Comparison of ENCODE assay signal across 17 mouse cellular contexts in the genomic region with DNA sequence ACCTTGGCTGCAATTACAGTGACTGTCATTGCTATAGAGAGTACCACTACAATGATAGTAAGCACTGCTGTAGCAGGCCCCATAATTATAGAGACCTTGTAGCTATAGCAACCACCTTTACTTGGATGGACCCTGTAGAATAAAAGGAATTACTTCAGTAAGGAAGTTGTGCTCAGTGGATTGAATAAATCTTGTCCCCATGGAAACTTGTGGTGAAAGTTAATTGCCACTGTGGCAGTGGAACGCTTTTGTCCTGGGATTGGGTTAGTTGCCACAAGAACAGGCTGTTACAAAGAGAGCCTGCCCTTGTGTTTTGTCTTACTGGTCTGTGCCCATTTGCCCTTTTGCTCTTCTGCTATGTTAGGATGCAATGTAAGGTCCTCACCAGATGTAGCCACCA. TPM values are rescaled to one million over a fixed set of nuclear protein-coding genes. Genes with fewer than 3 reads are reported as not detected.
DNase-seq lines count a peak whose midpoint lies in the region; ATAC-seq lines count a peak whose summit lies in the region.
"Had no signal": no experiment of that assay in that cellular context is flagged by ENCODE, and none has a peak within 500 bp of the region (broad histone marks: within the 10 kb centered on the region; RNA-seq: fewer than 3 reads in every experiment).

No protein-coding gene starts in this region.

- H3K27ac ChIP-seq in forebrain, embryonic 12.5 days = no peak overlapping the region
- H3K27ac ChIP-seq in hindbrain, embryonic 13.5 days = no peak overlapping the region
- H3K27ac ChIP-seq in midbrain, embryonic 15.5 days = no peak overlapping the region
- no peak overlapping the region for H3K27ac ChIP-seq in kidney, embryonic 16.5 days (ENCODE audit: low read length)
- no peak overlapping the region for H3K27ac ChIP-seq in embryonic facial prominence, embryonic 10.5 days (replicated peaks)
- H3K27ac ChIP-seq: gastrocnemius, adult 2 months; kidney, embryonic 15.5 days had no signal

- peak; percentile 34 for DNase-seq in embryo, embryonic 10.5 days (ENCODE audit: low spot score)
- no peak for DNase-seq in layer of hippocampus, postnatal 14 days (ENCODE audit: low spot score in 2 of 2)
- DNase-seq in embryonic facial prominence, embryonic 10.5 days (ENCODE audit: low spot score) = no peak
- DNase-seq: cerebellum, adult 9-10 months; gastrocnemius, adult 2 months; liver; lung, adult 18-20 months; lung, postnatal 4 days; right cerebral cortex, postnatal 4 days; thymus, adult 2 months had no signal

- peak; percentile 91; the same call in 1 of the 2 replicates for ATAC-seq in forebrain, embryonic 12.5 days (ENCODE audit: low FRiP score)
- ATAC-seq in hindbrain, embryonic 13.5 days (ENCODE audit: low FRiP score) = peak; percentile 59; the same call in 1 of the 2 replicates
- peak; percentile 20; the same call in 1 of the 2 replicates for ATAC-seq in midbrain, embryonic 15.5 days (replicated peaks)
- no peak for ATAC-seq in kidney, embryonic 16.5 days (ENCODE audit: low FRiP score, low TSS enrichment)
- no peak for ATAC-seq in megakaryocyte, adult 5-6 weeks (ENCODE audit: poor library complexity, severe bottlenecking)

- H3K4me2 ChIP-seq in forebrain, embryonic 12.5 days = no peak overlapping the region
- H3K4me2 ChIP-seq in hindbrain, embryonic 13.5 days = no peak overlapping the region
- H3K4me2 ChIP-seq in midbrain, embryonic 15.5 days = no peak overlapping the region
- H3K4me2 ChIP-seq in kidney, embryonic 16.5 days (replicated peaks; ENCODE audit: low read depth, low read length) = no peak overlapping the region
- H3K4me2 ChIP-seq: kidney, embryonic 15.5 days had no signal

- H3K9ac ChIP-seq in forebrain, embryonic 12.5 days = no peak overlapping the region
- H3K9ac ChIP-seq in hindbrain, embryonic 13.5 days = no peak overlapping the region
- no peak overlapping the region for H3K9ac ChIP-seq in midbrain, embryonic 15.5 days
- H3K9ac ChIP-seq in kidney, embryonic 16.5 days (replicated peaks; ENCODE audit: low read length) = no peak overlapping the region
- H3K9ac ChIP-seq: kidney, embryonic 15.5 days had no signal

- WGBS in forebrain, embryonic 12.5 days = 40% methylated on average over 1 of the region's 1 CpGs
- 25% methylated on average over 1 of the region's 1 CpGs for WGBS in hindbrain, embryonic 13.5 days
- WGBS in midbrain, embryonic 15.5 days = 29% methylated on average over 1 of the region's 1 CpGs
- WGBS in kidney, embryonic 16.5 days = 100% methylated on average over 1 of the region's 1 CpGs
- 61% methylated on average over 1 of the region's 1 CpGs for WGBS in embryonic facial prominence, embryonic 10.5 days

- no peaks in the 10 kb centered on the region for H3K36me3 ChIP-seq in forebrain, embryonic 12.5 days (replicated peaks)
- 0 out of 2 replicates have a peak, but pooled peaks cover 4% of the 10 kb centered on the region for H3K36me3 ChIP-seq in hindbrain, embryonic 13.5 days
- H3K36me3 ChIP-seq in midbrain, embryonic 15.5 days (replicated peaks) = no peaks in the 10 kb centered on the region
- no peaks in the 10 kb centered on the region for H3K36me3 ChIP-seq in kidney, embryonic 16.5 days (ENCODE audit: insufficient read depth, low read length)
- no peaks in the 10 kb centered on the region; the same call in 1 of the 2 replicates for H3K36me3 ChIP-seq in embryonic facial prominence, embryonic 10.5 days (replicated peaks)
- H3K36me3 ChIP-seq: kidney, embryonic 15.5 days had no signal

- H3K9me3 ChIP-seq in forebrain, embryonic 12.5 days = no peaks in the 10 kb centered on the region
- no peaks in the 10 kb centered on the region for H3K9me3 ChIP-seq in hindbrain, embryonic 13.5 days
- H3K9me3 ChIP-seq in midbrain, embryonic 15.5 days = no peaks in the 10 kb centered on the region
- no peaks in the 10 kb centered on the region for H3K9me3 ChIP-seq in kidney, embryonic 16.5 days (ENCODE audit: low read length)
- H3K9me3 ChIP-seq in embryonic facial prominence, embryonic 10.5 days = no peaks in the 10 kb centered on the region
- H3K9me3 ChIP-seq: G1E; kidney, embryonic 15.5 days had no signal

- H3K4me3 ChIP-seq in forebrain, embryonic 12.5 days (replicated peaks) = no peak overlapping the region
- H3K4me3 ChIP-seq in hindbrain, embryonic 13.5 days = no peak overlapping the region
- no peak overlapping the region for H3K4me3 ChIP-seq in midbrain, embryonic 15.5 days
- H3K4me3 ChIP-seq in kidney, embryonic 16.5 days (ENCODE audit: low read length) = no peak overlapping the region
- no peak overlapping the region for H3K4me3 ChIP-seq in embryonic facial prominence, embryonic 10.5 days
- H3K4me3 ChIP-seq: gastrocnemius, adult 2 months; kidney, embryonic 15.5 days had no signal

- H3K27me3 ChIP-seq in forebrain, embryonic 12.5 days = no peaks in the 10 kb centered on the region
- H3K27me3 ChIP-seq in hindbrain, embryonic 13.5 days = 0 out of 2 replicates have a peak, but pooled peaks cover 3% of the 10 kb centered on the region
- H3K27me3 ChIP-seq in midbrain, embryonic 15.5 days (replicated peaks) = no peaks in the 10 kb centered on the region
- H3K27me3 ChIP-seq in kidney, embryonic 16.5 days (ENCODE audit: insufficient read depth, low read length) = peaks cover 2% of the 10 kb centered on the region; the same call in 1 of the 2 replicates
- H3K27me3 ChIP-seq in embryonic facial prominence, embryonic 10.5 days (replicated peaks; ENCODE audit: low read depth, poor library complexity, severe bottlenecking) = peaks cover 13% of the 10 kb centered on the region; the same call in 1 of the 2 replicates
- H3K27me3 ChIP-seq: kidney, embryonic 15.5 days had no signal

- peaks cover 8% of the 10 kb centered on the region; the same call in 1 of the 2 replicates for H3K4me1 ChIP-seq in forebrain, embryonic 12.5 days
- peaks cover 3% of the 10 kb centered on the region; the same call in 1 of the 2 replicates for H3K4me1 ChIP-seq in hindbrain, embryonic 13.5 days (replicated peaks)
- H3K4me1 ChIP-seq in midbrain, embryonic 15.5 days = no peaks in the 10 kb centered on the region
- H3K4me1 ChIP-seq in kidney, embryonic 16.5 days (ENCODE audit: insufficient read depth, low read length) = no peaks in the 10 kb centered on the region
- no peaks in the 10 kb centered on the region for H3K4me1 ChIP-seq in embryonic facial prominence, embryonic 10.5 days
- H3K4me1 ChIP-seq: kidney, embryonic 15.5 days had no signal

RNA-seq across cellular contexts. Expression of gene Cd99l2, which starts 58.2 kb away (rescaled TPM):
- 38.1 and 40.7 TPM in 2 replicates for polyA plus RNA-seq in forebrain, embryonic 12.5 days (2016; fragmentation: Nextera tagmentation; extraction: Ambion mirVana)
- polyA plus RNA-seq in hindbrain, embryonic 13.5 days (2015; fragmentation: Nextera tagmentation; extraction: Ambion mirVana) = 64.1 and 67.0 TPM in 2 replicates
- 81.2 and 84.4 TPM in 2 replicates for polyA plus RNA-seq in midbrain, embryonic 15.5 days (2015; fragmentation: Nextera tagmentation; extraction: Ambion mirVana)
- 35.9 and 36.1 TPM in 2 replicates for polyA plus RNA-seq in kidney, embryonic 16.5 days (2015; fragmentation: Nextera tagmentation; extraction: Ambion mirVana)
- 10 to 100 TPM; 55.2 to 56.2 TPM for total RNA-seq in layer of hippocampus, postnatal 14 days (2021)
- 18.9 and 19.3 TPM in 2 replicates for polyA plus RNA-seq in embryonic facial prominence, embryonic 10.5 days (2016; fragmentation: Nextera tagmentation; extraction: Ambion mirVana)
- 5.1 TPM in 2 replicates for total RNA-seq in megakaryocyte, adult 5-6 weeks (2015)
- total RNA-seq in megakaryocyte, adult 5-6 weeks (2017) = 9.9 and 11.6 TPM in 2 replicates

Comparison
In these comparisons a context has a peak if more than half of its experiments do, and no peak if none do; other contexts are left out.
1. ATAC-seq: peak in forebrain, embryonic 12.5 days (single experiment), hindbrain, embryonic 13.5 days (single experiment) and midbrain, embryonic 15.5 days (single experiment); none in kidney, embryonic 16.5 days (single experiment) and megakaryocyte, adult 5-6 weeks (single experiment).